17 mouse cellular contexts compared by ENCODE assay signal in the genomic region with DNA sequence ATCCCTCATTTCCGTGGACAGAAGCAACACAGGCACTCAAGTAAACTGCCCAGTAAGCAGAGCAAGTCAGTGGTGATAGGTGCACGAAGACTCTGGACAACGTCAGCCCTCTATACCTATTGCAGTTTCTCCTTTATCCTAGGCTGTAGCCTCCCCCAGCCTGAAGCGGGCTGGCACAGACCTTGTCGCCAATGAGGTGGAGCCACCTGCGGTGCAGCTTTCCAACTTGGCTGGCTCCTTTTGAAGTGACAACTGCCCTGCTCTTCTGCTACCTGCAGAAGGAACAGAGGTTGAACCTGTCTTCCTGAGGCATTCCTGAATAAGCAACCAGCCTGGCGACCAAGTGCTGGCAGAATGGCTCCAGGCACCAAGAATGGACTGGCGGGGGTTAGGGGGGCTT.
"Had no signal": no experiment of that assay in that cellular context is flagged by ENCODE, and none has a peak within 500 bp of the region (broad histone marks: within the 10 kb centered on the region; RNA-seq: fewer than 3 reads in every experiment).

No protein-coding gene starts in this region.

- H3K4me1 ChIP-seq: lung, embryonic 15.5 days; megakaryocyte, embryonic 14.5 days; midbrain, embryonic 12.5 days; neural tube, embryonic 12.5 days; stomach, embryonic 15.5 days had no signal

- H3K4me3 ChIP-seq: lung, embryonic 15.5 days; megakaryocyte, embryonic 14.5 days; midbrain, embryonic 12.5 days; neural tube, embryonic 12.5 days; stomach, embryonic 15.5 days had no signal

- H3K4me2 ChIP-seq: lung, embryonic 15.5 days; midbrain, embryonic 12.5 days; neural tube, embryonic 12.5 days; stomach, embryonic 15.5 days had no signal

- H3K27ac ChIP-seq: lung, embryonic 15.5 days; macrophage; midbrain, embryonic 12.5 days; neural tube, embryonic 12.5 days; stomach, embryonic 15.5 days; stomach, postnatal 0 days had no signal

- H3K36me3 ChIP-seq: lung, embryonic 15.5 days; midbrain, embryonic 12.5 days; neural tube, embryonic 12.5 days; stomach, embryonic 15.5 days had no signal

- DNase-seq: liver, postnatal 0 days; lung, adult 2 months; lung, postnatal 14 days; lung, postnatal 36 days; midbrain, embryonic 14.5 days; right cerebral cortex, postnatal 14 days; thymus, adult 2 months; thymus, postnatal 25 days; thymus, postnatal 4 days had no signal

- ATAC-seq: lung, postnatal 0 days had no signal

- H3K9me3 ChIP-seq: lung, embryonic 15.5 days; midbrain, embryonic 12.5 days; neural tube, embryonic 12.5 days; stomach, embryonic 15.5 days had no signal

- H3K27me3 ChIP-seq: lung, embryonic 15.5 days; neural tube, embryonic 12.5 days; stomach, embryonic 15.5 days had no signal

- H3K9ac ChIP-seq: liver, postnatal 0 days; lung, embryonic 15.5 days; midbrain, embryonic 12.5 days; neural tube, embryonic 12.5 days; stomach, embryonic 15.5 days had no signal
